Comparison of ENCODE assay signal across 8 mouse cellular contexts in genomic region chr11:119514967-119515636, GRCm38 (mm10). TPM values are rescaled to one million over a fixed set of nuclear protein-coding genes. Genes with fewer than 3 reads are reported as not detected.
DNase-seq lines count a peak whose midpoint lies in the region; ATAC-seq lines count a peak whose summit lies in the region.

No protein-coding gene starts in this region.

- 2% methylated on average over 21 of the region's 21 CpGs for WGBS in kidney, embryonic 14.5 days
- WGBS in hindbrain, embryonic 10.5 days, result 3% methylated on average over 21 of the region's 21 CpGs
- WGBS in limb, embryonic 11.5 days, result 2% methylated on average over 21 of the region's 21 CpGs

- H3K4me3 ChIP-seq in kidney, embryonic 14.5 days (ENCODE audit: low read length), result peak overlapping the region; percentile 22; the same call in 1 of the 2 replicates
- peak overlapping the region; percentile 48 for H3K4me3 ChIP-seq in hindbrain, embryonic 10.5 days
- H3K4me3 ChIP-seq in limb, embryonic 11.5 days (ENCODE audit: low read depth, low read length), result peak overlapping the region; percentile 15; the same call in 1 of the 2 replicates

- 0 out of 2 replicates have a peak, but pooled peaks cover 3% of the 10 kb centered on the region for H3K4me1 ChIP-seq in kidney, embryonic 14.5 days (ENCODE audit: control insufficient read depth, insufficient read depth, low read length)
- H3K4me1 ChIP-seq in hindbrain, embryonic 10.5 days (replicated peaks), result peaks cover 66% of the 10 kb centered on the region
- H3K4me1 ChIP-seq in limb, embryonic 11.5 days (ENCODE audit: control insufficient read depth, insufficient read depth, low read length), result peaks cover 16% of the 10 kb centered on the region

- H3K36me3 ChIP-seq in kidney, embryonic 14.5 days (ENCODE audit: control insufficient read depth, insufficient read depth, low read length), result no peaks in the 10 kb centered on the region
- H3K36me3 ChIP-seq in hindbrain, embryonic 10.5 days, result no peaks in the 10 kb centered on the region
- no peaks in the 10 kb centered on the region for H3K36me3 ChIP-seq in limb, embryonic 11.5 days (ENCODE audit: control insufficient read depth, insufficient read depth, low read length)

- H3K9ac ChIP-seq in kidney, embryonic 14.5 days (ENCODE audit: low read depth, low read length), result peak overlapping the region; percentile 28; the same call in 1 of the 2 replicates
- peak overlapping the region; percentile 37; the same call in 1 of the 2 replicates for H3K9ac ChIP-seq in limb, embryonic 11.5 days (ENCODE audit: low read length)

- DNase-seq in kidney, adult 9 months, result no peak
- peak; percentile 99 for DNase-seq in cerebellum, postnatal 25 days
- peak; percentile 89 for DNase-seq in hindbrain, embryonic 10.5 days (ENCODE audit: low spot score)
- DNase-seq in limb, embryonic 11.5 days (ENCODE audit: low spot score), result peak; percentile 74
- DNase-seq in right cerebral cortex, adult 18-20 months, result peak; percentile 82
- DNase-seq in adipocyte (ENCODE audit: low spot score), result no peak
- DNase-seq in kidney, postnatal 36 days, result no peak

- no peak overlapping the region for H3K27ac ChIP-seq in kidney, embryonic 14.5 days (ENCODE audit: low read depth, low read length)
- peak overlapping the region; percentile 85 for H3K27ac ChIP-seq in hindbrain, embryonic 10.5 days
- no peak overlapping the region for H3K27ac ChIP-seq in limb, embryonic 11.5 days (replicated peaks; ENCODE audit: low read depth, low read length)

- peaks cover 4% of the 10 kb centered on the region; the same call in 1 of the 2 replicates for H3K27me3 ChIP-seq in kidney, embryonic 14.5 days (ENCODE audit: control insufficient read depth, insufficient read depth, low read length)
- H3K27me3 ChIP-seq in hindbrain, embryonic 10.5 days (ENCODE audit: insufficient read depth, poor library complexity, severe bottlenecking), result peaks cover 48% of the 10 kb centered on the region
- peaks cover 9% of the 10 kb centered on the region; the same call in 1 of the 2 replicates for H3K27me3 ChIP-seq in limb, embryonic 11.5 days (ENCODE audit: control insufficient read depth, insufficient read depth, low read length)

- H3K4me2 ChIP-seq in kidney, embryonic 14.5 days (replicated peaks; ENCODE audit: low read depth, low read length), result peak overlapping the region; percentile 37
- peak overlapping the region; percentile 53 for H3K4me2 ChIP-seq in limb, embryonic 11.5 days (ENCODE audit: low read depth, severe bottlenecking)

- no peaks in the 10 kb centered on the region for H3K9me3 ChIP-seq in kidney, embryonic 14.5 days (ENCODE audit: control insufficient read depth, low read length)
- H3K9me3 ChIP-seq in hindbrain, embryonic 10.5 days, result no peaks in the 10 kb centered on the region
- H3K9me3 ChIP-seq in limb, embryonic 11.5 days (ENCODE audit: control insufficient read depth, low read length), result no peaks in the 10 kb centered on the region

- ATAC-seq in kidney, embryonic 14.5 days (ENCODE audit: low FRiP score, low TSS enrichment), result peak; percentile 26; the same call in 1 of the 2 replicates
- no peak for ATAC-seq in limb, embryonic 11.5 days (ENCODE audit: insufficient number of reproducible peaks, low FRiP score, low TSS enrichment, low read depth)

RNA-seq across cellular contexts. Expression of gene Endov, which starts 24.0 kb away (rescaled TPM):
- 14.6 and 18.4 TPM in 2 replicates for polyA plus RNA-seq in kidney, embryonic 14.5 days (2014; fragmentation: Nextera tagmentation; extraction: Ambion mirVana)
- 21.4 and 23.4 TPM in 2 replicates for polyA plus RNA-seq in hindbrain, embryonic 10.5 days (2016; fragmentation: Nextera tagmentation; extraction: Ambion mirVana)
- polyA plus RNA-seq in limb, embryonic 11.5 days (2014; fragmentation: Nextera tagmentation; extraction: Ambion mirVana), result 16.5 and 17.8 TPM in 2 replicates

RNA-seq across cellular contexts. Expression of gene Nptx1, which starts 32.5 kb away (rescaled TPM):
- polyA plus RNA-seq in kidney, embryonic 14.5 days (2014; fragmentation: Nextera tagmentation; extraction: Ambion mirVana), result 0.40 and 0.53 TPM in 2 replicates
- polyA plus RNA-seq in hindbrain, embryonic 10.5 days (2016; fragmentation: Nextera tagmentation; extraction: Ambion mirVana), result 3.2 and 9.7 TPM in 2 replicates
- 0.29 and 0.60 TPM in 2 replicates for polyA plus RNA-seq in limb, embryonic 11.5 days (2014; fragmentation: Nextera tagmentation; extraction: Ambion mirVana)

Comparison
In these comparisons a context has a peak if more than half of its experiments do, and no peak if none do; other contexts are left out.
1. DNase-seq: peak in cerebellum, postnatal 25 days (2 of 2), hindbrain, embryonic 10.5 days (single experiment), limb, embryonic 11.5 days (single experiment) and right cerebral cortex, adult 18-20 months (single experiment); none in kidney, adult 9 months (single experiment), adipocyte (single experiment) and kidney, postnatal 36 days (0 of 2).
2. Peak in every context shown above with its lines, with median percentiles within 50 percentile points of each other: H3K4me3 ChIP-seq.